Mouse (Mus musculus) layer of hippocampus, adult 11-12 months (tissue): Measurements from ENCODE around the gene Pdcd11.
"Not testable (repeated sequence)": the region's sequence is repeated elsewhere in the genome, so short reads cannot be mapped to it uniquely, and the experiment has no call there.

ENCODE experiments used
- DNase-seq: peaks from one replicate; pipeline ENCODE4 v3.0.0; 2022; ENCODE audit warnings: low spot score

Gene Pdcd11

GRCm38 (mm10) chr19:47128164-47128563 is 37.6 kb downstream of the Pdcd11 start:
- DNase-seq, result no peak

DNA sequence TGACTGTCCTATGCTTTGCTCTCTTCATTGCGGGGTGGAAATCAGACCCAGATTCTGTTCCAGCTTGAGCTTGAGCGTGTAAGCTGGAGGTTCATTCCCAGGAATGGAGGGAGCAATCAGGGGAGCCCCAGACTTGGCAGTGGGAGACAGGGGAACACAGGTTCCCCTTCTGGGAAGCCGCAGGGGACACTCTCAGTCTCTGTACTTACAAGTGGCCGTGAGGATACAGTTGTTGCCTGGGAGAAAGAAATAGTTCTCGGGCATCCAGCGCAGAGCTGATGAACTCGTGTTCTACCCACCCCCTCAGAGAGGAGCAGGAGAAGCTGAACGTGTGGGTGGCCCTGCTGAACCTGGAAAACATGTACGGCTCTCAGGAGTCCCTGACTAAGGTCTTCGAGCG is 38.3 kb downstream of the Pdcd11 start:
- DNase-seq, result no peak

DNA sequence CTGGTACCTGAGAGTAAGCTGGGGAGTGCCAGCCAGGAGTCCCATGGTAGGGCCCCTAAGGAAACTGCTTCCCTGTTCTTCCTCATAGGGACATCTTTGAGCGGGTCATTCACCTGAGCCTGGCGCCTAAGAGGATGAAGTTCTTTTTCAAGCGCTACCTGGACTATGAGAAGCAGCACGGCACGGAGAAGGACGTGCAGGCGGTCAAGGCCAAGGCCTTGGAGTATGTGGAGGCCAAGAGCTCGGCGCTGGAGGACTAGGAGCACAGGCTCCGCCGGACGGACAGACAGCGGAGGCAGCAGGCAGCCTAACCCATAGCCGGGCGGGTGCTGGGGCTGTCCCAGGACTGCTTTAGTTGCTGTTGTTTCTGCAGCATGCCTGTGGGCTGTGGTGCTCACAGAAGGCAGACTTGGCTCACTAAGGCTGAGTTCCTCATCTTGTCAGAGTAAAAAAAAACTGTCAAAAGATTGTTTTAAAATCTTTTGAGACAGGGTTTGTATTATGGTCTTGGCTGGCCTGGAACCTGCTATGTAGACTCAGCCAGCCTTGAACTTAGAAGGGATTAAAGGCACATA is 40.1 kb downstream of the Pdcd11 start:
- no peak for DNase-seq

- DNase-seq, result no peak
Measured at GRCm38 (mm10) chr19:47133161-47133560, 42.6 kb downstream of the Pdcd11 start.

DNA sequence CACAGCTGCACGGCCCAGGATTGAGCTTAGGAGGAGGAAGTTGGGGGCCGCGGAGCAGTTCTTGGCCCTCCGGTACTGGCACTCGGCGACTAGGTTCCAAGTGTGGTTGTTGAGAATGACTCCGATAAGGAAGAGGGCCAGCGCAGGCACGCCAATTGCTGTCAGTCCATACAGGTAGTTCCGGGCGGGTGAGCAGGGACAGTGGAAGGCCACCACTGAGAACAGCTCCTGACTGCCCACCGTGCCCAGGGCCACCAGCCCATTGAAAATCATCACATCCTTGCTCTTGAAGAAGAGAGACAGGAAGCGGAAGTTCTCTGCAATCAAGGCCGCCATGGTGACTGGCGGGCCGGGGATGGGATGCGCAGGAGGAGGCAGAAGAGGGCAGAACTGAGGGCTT is 45.0 kb downstream of the Pdcd11 start:
- no peak for DNase-seq

DNA sequence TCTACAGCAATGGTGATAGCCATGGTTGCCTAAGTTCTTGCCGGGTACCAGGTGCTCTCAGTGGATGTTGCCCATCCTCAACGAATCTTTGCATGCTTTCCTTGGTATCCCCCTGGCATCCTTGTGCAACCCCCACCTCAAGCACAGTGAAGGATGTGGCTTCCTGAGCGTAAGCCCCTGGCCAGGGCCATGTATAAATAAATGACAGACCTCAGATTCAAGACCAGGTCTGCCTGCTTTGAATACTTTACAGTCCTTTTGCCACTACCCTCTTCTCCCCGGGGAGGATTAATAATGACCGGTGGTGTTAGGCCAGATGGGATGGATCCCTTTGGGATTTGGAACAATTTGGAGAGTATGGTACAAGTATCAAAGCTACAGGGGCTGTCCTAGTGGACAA is 45.6 kb downstream of the Pdcd11 start:
- no peak for DNase-seq

DNA sequence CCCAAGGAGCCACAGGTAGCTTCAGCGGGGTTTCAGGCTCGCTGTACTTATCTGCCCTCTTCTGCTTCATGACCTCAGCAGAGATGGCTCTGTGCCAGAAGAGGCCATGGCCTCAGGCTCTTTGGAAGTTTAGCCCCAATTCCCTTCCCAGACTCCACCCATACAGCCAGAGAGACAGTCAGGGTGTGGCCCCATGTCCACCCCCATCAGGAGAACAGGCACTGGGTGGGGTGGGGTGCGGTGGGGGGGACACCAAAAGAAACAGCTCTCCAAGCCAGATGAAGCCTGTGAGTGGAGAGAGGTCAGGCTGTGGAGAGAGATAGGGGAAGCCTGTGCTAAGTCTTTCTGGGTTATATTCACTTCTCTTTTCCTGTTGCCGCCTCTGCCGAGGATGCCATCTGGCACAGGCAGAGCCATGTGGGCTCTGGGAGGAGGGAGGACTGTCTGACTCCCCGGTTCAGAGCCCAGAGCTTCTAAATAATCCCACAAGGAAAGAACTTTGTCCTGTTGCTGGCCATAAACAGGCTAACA is 46.5 kb downstream of the Pdcd11 start:
- DNase-seq, result peak; percentile 65

DNA sequence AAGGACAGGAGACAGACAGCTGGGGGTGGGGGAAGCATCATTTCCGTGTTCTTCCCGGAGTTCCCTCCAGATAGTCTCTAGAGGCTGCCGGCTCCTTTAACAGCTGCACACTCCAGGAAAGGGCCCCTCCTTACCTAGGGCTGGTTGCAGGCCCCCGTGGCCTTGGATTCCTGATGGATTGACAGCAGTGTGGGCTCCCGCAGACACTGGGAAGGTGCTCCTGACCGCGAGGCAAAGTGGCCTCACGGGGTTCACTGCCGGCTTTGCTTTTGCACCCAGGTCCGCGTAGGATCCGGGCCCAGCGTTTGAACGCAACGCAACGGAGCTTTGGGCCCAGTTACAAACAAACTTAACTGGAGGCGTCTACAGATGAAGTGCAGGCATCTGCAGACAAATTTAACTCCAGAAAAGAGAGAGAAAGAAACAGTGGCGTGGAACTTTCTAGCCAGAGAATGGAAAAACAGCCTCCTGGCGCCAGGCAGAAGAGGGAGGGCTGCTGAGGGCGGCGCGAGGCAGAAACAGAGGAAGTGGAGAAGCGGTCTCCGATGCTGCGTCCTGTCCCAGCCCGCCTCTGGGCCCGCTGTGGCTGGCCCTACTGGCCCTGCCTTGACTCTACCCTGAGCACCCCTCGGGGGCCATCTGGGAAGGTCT is 47.3 kb downstream of the Pdcd11 start, which contains the start of gene Calhm2:
TSS of gene Calhm2 (minus strand) at position 524 of the 651 bp plus-strand sequence.
- DNase-seq, result peak; percentile 58

DNA sequence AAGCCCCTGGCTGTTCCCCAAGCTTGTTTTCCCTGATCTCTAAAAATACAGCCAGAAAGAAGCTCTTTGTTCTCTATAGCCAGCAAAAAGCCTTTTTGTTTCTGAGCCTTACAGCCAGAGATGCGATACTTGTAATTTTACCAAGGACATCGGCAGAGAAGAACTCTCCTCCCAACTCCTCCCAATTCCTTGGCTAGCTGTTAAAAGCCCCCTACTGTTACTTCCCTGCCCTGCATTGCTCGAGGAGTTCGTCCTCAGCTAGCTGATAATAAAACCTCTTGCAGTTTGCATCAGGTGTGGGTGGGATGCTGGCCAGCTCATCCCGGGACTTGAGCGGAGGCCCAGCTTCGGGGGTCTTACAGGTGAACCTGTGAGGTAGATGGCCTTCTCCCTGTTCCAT is 49.0 kb downstream of the Pdcd11 start:
- not testable (repeated sequence) for DNase-seq

- no peak for DNase-seq
Measured at GRCm38 (mm10) chr19:47142438-47142837, 51.9 kb downstream of the Pdcd11 start.

GRCm38 (mm10) chr19:47144154-47144553 is 53.6 kb downstream of the Pdcd11 start, which contains the start of gene Calhm1:
Gene Calhm1, minus strand, starts transcription at chr19:47144254.
- no peak for DNase-seq

- DNase-seq, result no peak
Measured at GRCm38 (mm10) chr19:47148267-47148847, 57.8 kb downstream of the Pdcd11 start.

- DNase-seq, result no peak
Measured at GRCm38 (mm10) chr19:47149854-47150253, 59.3 kb downstream of the Pdcd11 start.

- no peak for DNase-seq
Measured at GRCm38 (mm10) chr19:47151332-47152061, 60.9 kb downstream of the Pdcd11 start.

- no peak for DNase-seq
Measured at GRCm38 (mm10) chr19:47152062-47152369, 61.4 kb downstream of the Pdcd11 start.

GRCm38 (mm10) chr19:47153767-47154166 is 63.2 kb downstream of the Pdcd11 start:
- no peak for DNase-seq

DNA sequence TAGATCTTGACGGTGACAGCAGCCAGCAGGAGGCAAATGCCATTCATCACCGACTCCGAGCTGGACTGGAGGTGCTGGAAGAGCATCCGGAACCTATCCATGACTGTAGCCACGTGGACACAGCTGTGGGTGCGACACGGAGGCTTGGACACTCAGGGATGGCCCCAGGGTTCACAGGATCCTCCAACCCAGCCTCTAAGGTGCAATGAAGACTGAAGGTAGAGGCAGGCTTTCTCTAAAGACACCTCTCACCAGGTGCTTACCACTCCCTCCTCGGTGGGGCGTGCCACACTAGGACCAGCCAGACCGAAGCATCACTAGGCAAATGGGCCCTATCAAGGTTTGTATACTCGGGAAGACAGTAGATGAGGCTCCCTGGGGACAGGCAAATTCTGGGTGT is 67.1 kb downstream of the Pdcd11 start, which contains the start of gene Calhm3:
TSS of gene Calhm3 (minus strand) at position 101 of the 400 bp plus-strand sequence.
- DNase-seq, result no peak

- DNase-seq, result no peak
Measured at GRCm38 (mm10) chr19:47161669-47162068, 71.1 kb downstream of the Pdcd11 start.

DNA sequence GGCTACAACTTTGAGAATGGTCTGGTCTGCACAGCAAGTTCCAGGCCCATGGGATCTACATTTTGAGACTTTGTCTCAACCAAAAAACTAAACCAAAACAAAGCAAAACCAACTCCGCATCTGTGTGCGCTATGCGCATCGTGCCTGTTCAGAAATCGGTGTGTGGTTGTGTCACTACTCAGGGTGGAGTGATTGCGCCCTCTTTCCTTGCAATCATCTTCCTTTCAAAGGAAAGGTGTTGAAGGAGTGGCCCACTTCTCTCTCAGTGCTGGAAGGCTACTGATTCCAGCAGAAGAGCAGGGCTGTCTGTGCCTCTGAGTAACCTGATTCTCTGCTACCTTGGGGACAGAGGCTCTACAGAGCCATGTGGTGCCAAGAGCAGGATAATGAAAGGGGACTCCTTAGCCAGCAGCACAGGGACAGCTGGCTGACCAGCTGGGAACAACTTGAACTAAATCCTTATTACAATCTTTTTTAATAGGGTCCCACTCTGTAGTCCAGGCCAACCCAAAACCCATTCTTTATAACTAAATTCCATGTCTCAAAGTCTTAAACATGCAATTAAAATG is 72.7 kb downstream of the Pdcd11 start:
- DNase-seq, result no peak

- no peak for DNase-seq
Measured at GRCm38 (mm10) chr19:47166758-47167157, 76.2 kb downstream of the Pdcd11 start.

DNA sequence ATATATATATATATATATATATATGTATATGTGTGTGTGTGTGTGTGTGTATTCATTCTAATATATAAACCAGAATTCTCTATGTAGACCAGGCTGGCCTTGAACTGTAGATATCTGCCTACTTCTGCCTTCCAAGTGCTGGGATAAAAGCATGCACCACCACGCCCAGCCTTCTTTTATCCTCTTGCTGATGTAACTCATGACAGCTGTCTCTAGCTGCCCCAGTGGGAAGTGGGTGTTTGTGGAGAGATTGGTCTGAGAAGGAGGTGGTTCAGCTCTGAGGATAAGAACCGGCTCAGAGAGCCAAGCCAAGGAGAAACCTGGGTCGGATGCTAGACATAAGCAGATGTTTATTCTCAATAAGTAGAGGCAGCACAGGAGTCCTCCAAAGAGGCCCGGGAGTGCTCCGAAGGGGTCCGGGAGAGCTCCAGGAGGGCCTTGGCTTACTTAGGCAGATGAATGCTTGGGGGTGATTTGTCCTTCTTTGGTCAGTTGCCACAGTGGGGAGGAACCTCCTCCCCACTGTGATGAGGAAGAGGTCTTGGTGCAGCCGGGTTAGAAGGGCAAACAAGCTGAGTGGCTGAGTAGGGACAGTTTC is 77.1 kb downstream of the Pdcd11 start:
- DNase-seq, result no peak

GRCm38 (mm10) chr19:47168223-47168622 is 77.7 kb downstream of the Pdcd11 start:
- DNase-seq, result peak; percentile 39
